Mouse (Mus musculus) layer of hippocampus, adult 11-12 months (tissue): Measurements from ENCODE around the gene Bdnf.
A peak's percentile ranks its signal among the peaks of the same experiment; 100 is the strongest.

Experiments
- DNase-seq: peaks from one replicate; pipeline ENCODE4 v3.0.0; 2022; ENCODE audit warnings: low spot score

The Bdnf gene

DNA sequence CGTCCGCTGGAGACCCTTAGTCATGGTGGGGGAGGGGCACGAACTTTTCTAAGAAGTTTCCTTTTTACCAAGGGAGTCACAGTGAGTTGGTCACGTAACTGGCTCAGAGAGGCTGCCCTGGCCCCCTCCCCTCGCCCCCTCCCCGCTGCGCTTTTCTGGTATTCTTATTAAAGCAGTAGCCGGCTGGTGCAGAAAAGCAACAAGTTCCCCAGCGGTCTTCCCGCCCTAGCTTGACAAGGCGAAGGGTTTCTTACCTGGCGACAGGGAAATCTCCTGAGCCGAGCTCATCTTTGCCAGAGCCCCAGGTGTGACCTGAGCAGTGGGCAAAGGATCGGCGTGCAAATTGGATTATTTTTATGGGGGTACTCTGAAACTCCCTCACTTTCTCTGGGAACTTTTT, at the start of gene Bdnf:
Gene Bdnf (plus strand): TSS at position 169 of the 400 bp plus-strand sequence.
- DNase-seq: no peak

DNA sequence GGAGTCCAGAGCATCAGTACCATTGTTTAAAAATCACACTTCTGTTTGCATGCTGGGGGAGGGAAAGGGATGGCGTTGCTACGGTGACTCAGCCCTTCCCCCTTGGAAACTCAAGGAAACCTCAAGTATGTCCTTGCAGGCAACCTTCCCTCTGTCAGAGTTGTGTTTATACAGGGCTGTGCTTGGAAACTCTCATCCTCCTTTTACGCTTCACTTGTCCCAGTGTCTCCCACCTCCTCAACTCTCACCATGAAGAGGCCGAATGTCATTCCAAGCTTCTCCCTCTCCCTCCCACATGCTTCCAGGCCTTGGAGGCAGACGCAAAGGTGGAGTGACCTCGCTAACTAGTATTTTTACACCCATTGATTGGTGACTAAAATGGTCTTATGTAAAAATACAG, 47.6 kb upstream of the Bdnf start:
- DNase-seq: no peak

DNA sequence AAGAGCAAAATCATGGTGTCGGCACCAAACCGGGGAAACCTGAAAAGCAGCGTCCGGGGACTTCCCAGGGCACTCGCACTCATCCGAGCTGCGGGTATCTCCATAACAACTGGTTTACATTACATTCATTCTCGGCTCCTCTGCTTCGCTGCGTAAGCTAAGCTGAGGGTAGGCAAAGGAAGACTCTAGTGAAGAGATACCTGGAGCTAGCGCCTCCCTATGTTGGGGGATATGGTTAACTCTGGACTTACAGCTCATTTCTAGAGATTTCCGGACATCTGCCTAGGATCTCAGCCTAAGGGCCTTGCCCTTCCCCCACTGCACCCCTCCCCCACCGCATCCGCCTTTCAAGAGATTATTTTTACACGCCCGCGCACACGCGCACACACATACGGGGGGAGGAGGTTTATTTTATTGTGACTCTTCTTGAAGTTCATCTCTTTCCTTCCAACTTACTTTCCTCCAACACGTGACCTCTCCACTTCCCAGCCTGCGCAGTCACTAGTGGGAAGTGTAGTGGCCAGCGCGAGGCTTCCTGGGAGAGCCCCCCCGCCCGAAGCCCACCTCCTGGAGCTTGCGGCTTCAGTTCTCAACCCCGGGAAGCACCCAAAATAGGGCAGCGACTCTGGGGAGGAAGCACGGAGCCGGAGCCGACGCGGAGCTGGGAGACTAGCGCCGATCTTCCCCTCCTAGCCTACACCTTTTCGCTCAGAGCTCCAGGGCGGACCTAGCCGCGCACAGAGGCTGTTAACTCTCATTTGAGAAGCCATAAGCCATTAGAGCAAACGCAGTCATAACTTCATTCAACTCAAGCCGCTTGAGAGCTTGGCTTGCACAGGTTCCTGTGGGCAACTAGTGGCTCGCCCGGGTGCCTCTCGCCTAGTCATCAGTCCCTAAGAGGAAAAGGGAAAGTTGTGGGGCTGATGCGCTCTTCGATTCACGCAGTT, 718 bp upstream of the Bdnf start:
- DNase-seq: no peak

DNA sequence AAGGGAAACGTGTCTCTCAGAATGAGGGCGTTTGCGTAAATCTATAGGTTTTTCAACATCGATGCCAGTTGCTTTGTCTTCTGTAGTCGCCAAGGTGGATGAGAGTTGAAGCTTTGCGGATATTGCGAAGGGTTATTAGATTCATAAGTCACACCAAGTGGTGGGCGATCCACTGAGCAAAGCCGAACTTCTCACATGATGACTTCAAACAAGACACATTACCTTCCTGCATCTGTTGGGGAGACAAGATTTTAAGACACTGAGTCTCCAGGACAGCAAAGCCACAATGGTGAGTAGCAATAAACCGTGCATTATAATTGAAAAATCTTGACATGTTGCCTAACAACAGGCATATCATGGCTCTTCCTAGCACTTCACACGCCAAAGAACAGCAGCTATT, 551 bp downstream of the Bdnf start:
- DNase-seq: no peak

DNA sequence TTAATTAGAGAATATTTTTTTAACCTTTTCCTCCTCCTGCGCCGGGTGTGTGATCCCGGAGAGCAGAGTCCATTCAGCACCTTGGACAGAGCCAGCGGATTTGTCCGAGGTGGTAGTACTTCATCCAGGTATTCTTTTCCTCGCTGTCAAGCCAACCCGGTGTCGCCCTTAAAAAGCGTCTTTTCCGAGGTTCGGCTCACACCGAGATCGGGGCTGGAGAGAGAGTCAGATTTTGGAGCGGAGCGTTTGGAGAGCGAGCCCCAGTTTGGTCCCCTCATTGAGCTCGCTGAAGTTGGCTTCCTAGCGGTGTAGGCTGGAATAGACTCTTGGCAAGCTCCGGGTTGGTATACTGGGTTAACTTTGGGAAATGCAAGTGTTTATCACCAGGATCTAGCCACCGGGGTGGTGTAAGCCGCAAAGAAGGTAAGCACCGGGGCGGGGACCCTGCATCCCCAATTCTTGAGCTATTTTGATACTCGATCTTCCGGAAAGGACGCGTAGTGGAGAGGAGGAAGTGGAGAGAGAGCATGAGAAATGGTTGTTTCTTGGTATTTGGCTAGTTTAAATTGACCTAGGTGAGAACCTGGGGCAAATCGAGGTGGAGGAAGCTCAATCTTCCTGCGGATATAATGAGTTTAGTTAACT, 1.6 kb downstream of the Bdnf start:
- no peak for DNase-seq

DNA sequence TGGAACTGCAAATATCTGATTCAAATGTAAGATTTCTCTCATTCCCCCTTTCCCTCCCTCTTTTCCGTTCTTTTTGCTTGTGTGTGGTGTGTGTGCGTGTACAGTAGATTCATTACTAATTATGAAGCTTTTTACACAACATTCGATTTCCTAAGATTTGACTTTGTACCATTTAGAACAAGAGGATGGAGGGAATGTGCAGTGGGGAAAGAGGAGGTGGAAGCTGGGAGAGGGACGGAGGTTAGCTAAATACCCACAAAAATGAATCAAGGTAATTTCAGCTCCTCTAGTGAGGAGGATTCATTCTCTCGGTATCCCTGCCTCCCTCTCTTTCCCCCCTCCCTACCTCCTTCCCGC, 2.1 kb downstream of the Bdnf start:
- no peak for DNase-seq

DNA sequence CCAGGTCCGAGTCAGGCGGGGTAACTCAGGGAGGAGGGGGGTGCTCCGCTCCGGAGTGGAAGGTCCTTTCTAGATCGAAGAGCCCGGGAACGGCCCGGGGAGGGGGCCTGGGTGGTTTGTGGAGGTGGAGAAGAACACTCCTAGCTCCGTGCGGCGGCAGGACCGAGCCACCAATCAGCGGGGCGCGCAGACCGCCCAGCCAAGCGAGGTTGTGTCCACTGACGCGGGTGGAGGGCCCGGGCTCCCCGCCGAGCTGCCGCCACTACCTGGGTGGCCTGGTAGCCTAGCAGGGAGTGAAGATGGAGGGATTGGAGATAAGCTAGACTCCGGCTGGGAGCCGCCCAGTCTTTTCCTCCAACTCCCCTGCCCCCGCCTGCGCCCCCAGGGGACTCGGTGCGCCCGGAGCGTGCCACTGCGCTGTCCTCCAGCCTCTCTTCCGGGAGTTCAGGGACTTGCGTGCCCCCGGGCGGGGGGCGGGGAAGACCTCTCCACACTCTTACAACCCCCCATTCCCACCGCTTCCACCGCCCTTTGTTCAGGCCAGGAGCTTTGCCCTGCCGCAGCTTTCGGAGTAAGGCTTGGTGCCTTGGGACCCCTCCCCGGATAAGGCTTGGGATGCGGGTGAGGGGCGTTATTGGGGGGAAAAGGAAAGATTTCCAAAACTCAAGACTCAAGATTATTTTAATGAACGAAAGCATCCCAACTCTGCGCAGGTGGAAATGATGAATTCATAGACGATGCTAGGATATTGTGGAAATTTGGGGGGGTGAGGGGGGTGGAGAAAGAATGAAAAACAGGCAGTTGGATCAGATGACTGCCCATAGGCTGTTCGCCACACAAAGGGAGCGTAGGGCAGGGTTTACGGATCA, 3.0 kb downstream of the Bdnf start:
- DNase-seq: peak; percentile 45

DNA sequence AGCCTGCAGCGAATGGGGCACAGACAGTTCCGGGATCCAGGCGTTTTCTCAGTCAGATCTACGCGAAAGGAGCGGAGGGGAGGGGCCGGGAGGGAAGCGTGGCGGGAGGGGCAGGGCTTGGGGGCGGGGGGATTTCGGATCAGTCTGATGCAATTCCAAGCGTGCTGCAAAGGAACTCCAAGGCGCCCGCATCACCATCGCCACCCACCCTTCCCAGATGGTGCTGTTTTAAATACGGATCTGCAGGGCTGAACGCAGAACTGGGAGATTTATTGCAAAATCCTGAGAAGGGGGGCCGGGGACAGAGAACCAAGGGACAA, 3.5 kb downstream of the Bdnf start:
- peak; percentile 84 for DNase-seq

DNA sequence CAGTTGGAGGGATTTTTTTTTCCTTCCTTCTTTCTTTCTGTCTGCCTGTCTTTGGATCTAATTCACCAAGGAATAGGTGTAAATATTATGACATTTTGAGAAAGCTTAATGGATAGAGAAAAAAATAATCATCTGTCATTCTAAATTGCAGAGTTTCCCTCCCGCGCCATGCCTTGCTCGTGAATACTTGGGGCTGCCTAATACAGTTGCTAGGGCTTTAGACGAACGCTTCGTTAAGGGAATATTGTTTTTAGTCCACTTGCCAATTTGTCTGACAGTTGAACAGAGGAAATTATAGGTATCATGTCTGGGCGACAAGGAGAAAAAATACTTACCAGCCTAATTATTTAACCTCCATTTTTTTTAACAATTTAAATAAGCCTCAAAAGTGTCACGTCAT, 4.0 kb downstream of the Bdnf start:
- DNase-seq: no peak

DNA sequence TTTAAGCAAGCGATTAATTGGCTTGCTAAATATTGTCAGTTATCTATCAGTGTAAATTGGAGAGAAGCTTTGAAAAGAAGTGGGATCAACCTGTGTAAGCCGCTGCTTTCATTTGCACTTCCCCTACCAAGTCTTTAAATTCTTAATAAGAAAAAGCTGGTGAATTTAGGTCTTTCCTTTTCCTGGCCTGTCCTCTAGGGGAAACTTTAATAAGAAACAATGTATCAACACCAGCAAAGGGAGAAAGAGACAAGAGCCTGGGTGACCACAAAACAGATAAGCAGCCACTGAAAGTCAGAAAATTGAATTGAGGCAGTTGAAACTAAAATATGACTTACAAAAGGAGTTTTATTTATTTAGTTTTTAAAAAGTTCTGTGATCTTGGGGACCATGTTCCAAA, 4.9 kb downstream of the Bdnf start:
- no peak for DNase-seq

DNA sequence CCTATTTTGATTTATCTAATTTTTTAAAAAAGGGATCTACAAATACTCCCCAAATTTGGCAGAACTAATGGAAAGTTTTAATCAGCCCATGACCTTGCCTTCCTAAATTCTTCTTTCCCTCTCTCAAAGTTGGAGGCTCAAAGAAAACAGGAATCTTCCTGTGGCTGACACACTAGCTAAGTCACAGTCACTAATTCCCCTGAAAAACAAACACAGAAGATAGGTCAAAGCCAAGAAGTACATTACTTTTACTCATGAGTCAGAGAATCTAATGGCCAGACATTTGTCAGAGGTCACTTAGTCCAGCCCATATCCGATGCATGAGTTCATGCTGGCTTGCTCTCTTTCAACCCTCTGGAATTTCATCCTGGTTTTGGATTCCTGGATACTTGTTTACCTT, 6.6 kb downstream of the Bdnf start:
- DNase-seq: no peak

DNA sequence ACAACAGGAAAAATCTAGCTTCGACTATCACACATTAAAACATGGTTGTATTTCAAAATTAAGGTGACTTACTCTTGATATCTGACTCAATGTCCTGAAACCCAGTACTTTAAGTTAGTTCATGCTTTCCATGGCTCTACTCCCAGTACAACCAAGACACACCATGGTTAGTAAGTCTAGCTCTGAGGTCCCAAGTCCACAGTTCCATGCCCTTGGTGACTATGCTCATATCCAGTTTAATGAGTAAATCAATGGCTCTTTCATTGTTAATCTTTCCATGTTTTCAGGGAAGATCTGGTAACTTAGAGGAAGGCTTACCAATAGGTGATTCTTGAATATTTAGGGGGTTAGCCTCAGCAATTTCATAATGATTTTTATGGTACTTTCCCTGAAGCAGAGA, 14.2 kb downstream of the Bdnf start:
- no peak for DNase-seq

DNA sequence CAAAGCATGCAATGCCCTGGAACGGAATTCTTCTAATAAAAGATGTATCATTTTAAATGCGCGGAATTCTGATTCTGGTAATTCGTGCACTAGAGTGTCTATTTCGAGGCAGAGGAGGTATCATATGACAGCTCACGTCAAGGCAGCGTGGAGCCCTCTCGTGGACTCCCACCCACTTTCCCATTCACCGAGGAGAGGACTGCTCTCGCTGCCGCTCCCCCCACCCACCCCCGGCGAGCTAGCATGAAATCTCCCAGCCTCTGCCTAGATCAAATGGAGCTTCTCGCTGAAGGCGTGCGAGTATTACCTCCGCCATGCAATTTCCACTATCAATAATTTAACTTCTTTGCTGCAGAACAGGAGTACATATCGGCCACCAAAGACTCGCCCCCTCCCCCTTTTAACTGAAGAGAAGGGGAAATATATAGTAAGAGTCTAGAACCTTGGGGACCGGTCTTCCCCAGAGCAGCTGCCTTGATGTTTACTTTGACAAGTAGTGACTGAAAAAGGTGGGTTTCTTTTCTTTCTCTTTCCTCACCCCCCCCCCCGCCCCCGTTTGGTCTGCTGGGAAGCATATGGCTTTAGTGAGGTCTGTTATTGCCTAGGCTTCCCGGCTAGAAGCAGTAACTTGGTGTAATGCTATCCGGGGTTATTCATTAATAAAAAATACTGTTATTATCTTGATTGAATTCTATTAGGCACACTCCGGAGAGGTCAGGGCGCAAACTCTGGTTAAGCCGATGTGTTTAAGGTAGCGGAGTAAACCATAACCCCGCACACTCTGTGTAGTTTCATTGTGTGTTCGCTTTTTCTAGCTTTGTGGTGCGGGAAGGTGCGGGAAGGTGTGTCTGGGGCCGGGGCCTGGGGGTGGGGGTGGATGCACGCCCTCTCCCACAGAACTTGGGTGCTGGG, 18.0 kb downstream of the Bdnf start:
- peak; percentile 40 for DNase-seq

DNA sequence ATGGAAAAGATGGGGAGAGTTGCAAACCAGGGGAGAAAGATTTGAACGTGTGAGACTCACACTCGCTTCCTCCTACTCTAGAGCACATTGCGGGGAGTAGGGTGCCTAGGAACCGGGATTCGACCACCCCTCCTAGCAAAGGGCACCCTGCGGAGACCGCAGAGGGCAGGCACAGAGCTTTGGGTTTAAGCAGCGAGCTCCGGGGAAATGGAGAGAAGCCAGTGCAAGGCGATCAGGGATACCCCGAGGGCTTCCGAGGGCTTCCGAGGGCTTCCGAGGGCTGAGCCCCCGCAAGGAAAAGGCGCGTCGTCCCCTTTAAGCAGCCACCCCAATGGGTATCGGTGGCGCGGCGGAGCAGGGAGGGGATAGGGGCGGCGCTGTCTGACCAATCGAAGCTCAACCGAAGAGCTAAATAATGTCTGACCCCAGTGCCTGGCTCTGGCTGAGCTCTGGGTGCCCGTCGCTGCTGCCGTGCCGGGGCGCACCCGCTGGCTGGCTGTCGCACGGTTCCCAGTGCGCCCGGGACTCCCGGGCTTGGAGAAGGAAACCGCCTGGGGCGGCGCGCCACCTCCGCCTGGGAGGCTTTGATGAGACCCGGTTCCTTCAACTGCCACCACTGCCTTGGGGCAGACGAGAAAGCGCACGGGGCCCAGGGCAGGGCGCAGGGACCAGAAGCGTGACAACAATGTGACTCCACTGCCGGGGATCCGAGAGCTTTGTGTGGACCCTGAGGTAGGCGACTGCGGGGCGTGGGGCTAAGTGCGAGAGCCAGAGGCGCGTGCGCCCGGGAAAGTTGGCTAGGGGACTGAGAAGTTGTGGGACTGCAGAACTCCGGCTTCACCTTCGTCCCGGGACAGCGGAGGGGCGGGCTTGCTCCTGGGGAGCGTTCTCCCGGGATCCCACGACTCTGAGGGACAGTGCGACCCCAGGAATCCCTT, 18.9 kb downstream of the Bdnf start:
- DNase-seq: peak; percentile 51

DNA sequence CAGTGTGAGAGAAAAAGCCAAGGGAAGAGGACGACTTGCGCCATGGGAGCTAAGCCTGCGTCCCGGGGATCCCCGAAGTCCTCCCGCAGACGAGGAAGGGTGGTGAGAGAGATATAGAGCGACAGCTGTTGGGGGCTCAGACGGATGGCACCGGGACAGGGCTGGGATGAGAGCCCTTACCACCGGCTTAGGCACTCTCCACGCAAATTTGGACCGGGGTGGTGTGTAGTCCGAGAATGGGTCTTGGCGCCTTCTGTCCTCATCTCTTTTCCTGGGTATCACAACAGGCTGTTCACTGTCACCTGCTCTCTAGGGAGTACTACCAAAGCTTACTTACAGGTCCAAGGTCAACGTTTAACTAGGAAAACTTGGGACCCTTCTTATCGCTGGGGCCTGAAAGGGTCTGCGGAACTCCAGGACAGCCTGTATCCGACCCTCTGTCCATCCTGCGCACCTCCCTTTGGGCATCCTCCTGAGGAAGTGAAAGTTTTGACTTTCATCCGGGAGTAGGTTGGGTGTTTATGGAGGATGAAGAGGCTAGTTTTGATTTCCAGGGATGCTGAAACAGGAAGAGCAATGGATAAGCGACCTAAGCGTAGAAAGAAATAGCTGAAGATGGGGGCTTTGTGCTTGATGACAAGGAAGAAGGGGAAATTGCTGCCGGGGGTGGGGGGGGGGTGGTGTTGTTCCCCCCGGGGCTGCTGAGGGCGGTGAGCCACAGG, 19.8 kb downstream of the Bdnf start:
- no peak for DNase-seq

DNA sequence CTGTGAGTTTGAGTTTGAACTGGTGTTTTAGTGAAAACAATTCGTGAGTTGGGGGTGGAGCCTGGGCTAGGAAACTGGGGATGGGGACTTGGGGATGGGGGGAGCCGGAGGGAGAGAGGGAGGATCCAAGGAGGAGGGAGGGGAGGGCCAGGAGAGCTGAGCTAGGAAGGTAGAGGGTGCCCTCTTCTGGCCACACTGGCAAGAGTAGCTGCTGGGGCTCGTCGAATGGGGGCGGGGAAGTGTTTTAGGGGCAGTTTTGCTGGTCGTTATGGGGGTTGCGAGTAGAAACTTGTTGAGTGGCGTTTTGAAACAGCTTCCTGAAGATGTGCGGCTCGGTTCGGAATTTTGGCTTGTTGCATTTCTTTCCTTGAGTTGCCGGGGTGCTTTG, 20.3 kb downstream of the Bdnf start:
- peak; percentile 81 for DNase-seq

DNA sequence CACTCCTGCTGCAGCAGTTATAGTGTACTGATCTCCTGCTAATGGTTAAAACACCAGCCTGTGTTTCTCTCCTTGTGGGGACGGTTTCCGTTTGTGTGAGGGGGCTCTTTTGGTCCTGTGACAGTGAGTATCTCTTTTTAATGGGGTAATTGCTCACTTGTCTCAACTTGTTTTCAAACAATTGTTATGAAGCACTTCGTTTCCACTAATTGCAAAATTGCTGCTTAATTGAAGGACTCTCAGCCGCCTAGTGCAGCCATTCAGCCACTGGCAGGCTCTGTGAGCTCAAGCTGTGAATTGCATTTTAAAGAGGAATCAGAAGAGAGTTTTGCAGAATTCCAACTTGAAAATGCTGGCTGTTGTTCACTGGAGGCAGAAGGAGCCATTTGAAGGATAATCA, 22.7 kb downstream of the Bdnf start:
- DNase-seq: no peak

DNA sequence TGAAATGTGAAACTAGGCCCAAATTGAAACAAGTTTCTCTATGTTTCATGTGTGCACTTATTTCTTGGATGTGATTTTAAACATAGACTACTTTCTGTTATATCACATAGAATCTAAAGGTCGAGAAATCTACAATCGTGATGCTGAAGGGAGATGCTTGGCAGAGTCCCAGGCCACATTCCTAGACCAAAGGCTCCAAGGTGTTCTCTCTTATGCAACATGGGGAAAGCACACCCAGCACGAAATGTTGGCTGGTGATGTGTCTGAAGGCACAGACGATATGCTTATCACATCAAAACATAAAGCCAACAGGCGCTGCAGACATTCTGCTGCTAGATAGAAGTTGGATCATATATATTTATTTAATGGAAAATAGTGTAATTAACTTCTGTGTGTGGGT, 25.8 kb downstream of the Bdnf start:
- DNase-seq: no peak

DNA sequence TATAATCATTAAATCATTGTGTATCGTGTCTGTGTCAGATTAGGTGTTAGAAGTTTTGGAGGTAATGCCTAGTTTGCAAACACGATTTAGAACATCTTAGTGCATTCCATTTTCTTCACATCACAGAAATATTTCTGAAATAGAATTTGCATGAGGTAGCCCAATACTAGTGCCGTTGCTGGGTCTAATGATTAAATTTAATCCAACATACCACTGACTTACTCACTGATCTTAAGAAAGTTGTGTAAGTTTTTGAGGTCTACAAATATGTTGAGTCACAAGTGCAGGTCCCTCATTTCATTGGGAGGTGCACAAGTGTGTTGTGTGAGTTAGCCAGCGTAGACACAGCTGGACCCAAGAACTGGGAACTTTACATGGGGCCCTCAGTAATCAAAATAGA, 29.1 kb downstream of the Bdnf start:
- no peak for DNase-seq

DNA sequence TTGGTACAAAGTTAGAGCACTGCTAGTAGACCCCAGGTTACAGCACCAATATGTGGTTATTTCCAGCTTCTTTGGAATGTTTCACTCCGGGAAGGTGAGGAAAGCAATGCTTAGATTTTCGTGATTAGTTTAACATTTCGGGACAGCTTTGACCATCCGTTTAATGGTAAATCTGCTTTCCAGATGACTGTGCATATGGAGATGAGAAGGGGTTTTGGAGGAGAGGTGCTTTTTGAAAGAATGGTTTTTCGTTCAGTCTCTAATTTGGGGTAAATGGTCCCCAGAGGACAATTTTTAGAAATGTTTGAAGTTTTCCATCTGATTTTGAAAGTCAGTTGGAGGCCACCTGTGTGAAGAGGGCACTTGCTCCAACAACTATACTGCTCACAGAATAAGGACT, 29.6 kb downstream of the Bdnf start:
- DNase-seq: no peak
